Mouse (Mus musculus) layer of hippocampus, postnatal 10 days (tissue): ENCODE data around the gene Olfr709-ps1. TPM values are rescaled to one million over a fixed set of nuclear protein-coding genes. Genes with fewer than 3 reads are reported as not detected.
"Not testable (repeated sequence)": the region's sequence is repeated elsewhere in the genome, so short reads cannot be mapped to it uniquely, and the experiment has no call there.

Experiments used
- DNase-seq, 2 experiments: peaks; one replicate each; pipeline ENCODE4 v3.0.0; 2021; ENCODE audit warnings: low spot score in 2 of 2
- long read RNA-seq: library from polyadenylated mRNA; stranded (forward); transcript quantifications from one replicate; pipeline ENCODE4 v2.0.0, GENCODE M21; 2023
- total RNA-seq, 2 experiments: library from RNA; stranded (reverse); gene quantifications; 2 replicates each; pipeline ENCODE4 v1.2.3; 2021

Gene Olfr709-ps1
- not detected for total RNA-seq
- long read RNA-seq, result 0 reads

- DNase-seq, result no peak
Observed at GRCm38 (mm10) chr7:106932119-106932518, at the start of gene Olfr709-ps1. TSS of gene Olfr709-ps1 (minus strand) at chr7:106932219.

GRCm38 (mm10) chr7:106975353-106975752 is 43.3 kb upstream of the Olfr709-ps1 start, which contains the start of gene Olfr711:
TSS of gene Olfr711 (minus strand) at chr7:106975453.
- no peak for DNase-seq

GRCm38 (mm10) chr7:106967503-106967902 is 35.5 kb upstream of the Olfr709-ps1 start:
- not testable (repeated sequence) for DNase-seq

GRCm38 (mm10) chr7:106963837-106964236 is 31.8 kb upstream of the Olfr709-ps1 start, which contains the start of gene Olfr6:
TSS of gene Olfr6 (minus strand) at chr7:106963937.
- no peak for DNase-seq

- no peak for DNase-seq
Observed at GRCm38 (mm10) chr7:106948212-106948611, 16.2 kb upstream of the Olfr709-ps1 start, which contains the start of gene Olfr710. TSS of gene Olfr710 (minus strand) at chr7:106948312.

GRCm38 (mm10) chr7:106920961-106921360 is 11.1 kb downstream of the Olfr709-ps1 start:
- DNase-seq, result not testable (repeated sequence)

GRCm38 (mm10) chr7:106907676-106908075 is 24.3 kb downstream of the Olfr709-ps1 start, which contains the start of gene Olfr1532-ps1:
TSS of gene Olfr1532-ps1 (plus strand) at chr7:106908001.
- DNase-seq, result no peak

- not testable (repeated sequence) for DNase-seq
Observed at GRCm38 (mm10) chr7:106901141-106901540, 30.9 kb downstream of the Olfr709-ps1 start, which contains the start of gene Olfr707. TSS of gene Olfr707 (minus strand) at chr7:106901241.

- no peak for DNase-seq
Observed at GRCm38 (mm10) chr7:106888062-106888461, 44.0 kb downstream of the Olfr709-ps1 start, which contains the start of gene Olfr706. TSS of gene Olfr706 (minus strand) at chr7:106888162.

- no peak for DNase-seq
Observed at GRCm38 (mm10) chr7:106876791-106877190, 55.2 kb downstream of the Olfr709-ps1 start, which contains the start of gene Olfr705. TSS of gene Olfr705 (minus strand) at chr7:106876891.

Other genes with a start within 250 kb of the Olfr709-ps1 start
- gene Olfr694, start 240.4 kb downstream of the Olfr709-ps1 start, total RNA-seq, result not detected
- gene Olfr695, start 215.8 kb downstream of the Olfr709-ps1 start, total RNA-seq, result not detected
- gene Olfr697, start 189.8 kb downstream of the Olfr709-ps1 start, total RNA-seq, result not detected
- not detected for gene Olfr698, start 176.8 kb downstream of the Olfr709-ps1 start, total RNA-seq
- gene Olfr699, start 139.0 kb downstream of the Olfr709-ps1 start, total RNA-seq, result not detected
- not detected for gene Olfr700, start 123.4 kb downstream of the Olfr709-ps1 start, total RNA-seq
- gene Olfr701, start 118.1 kb downstream of the Olfr709-ps1 start, total RNA-seq, result not detected
- not detected for gene Olfr702, start 98.3 kb downstream of the Olfr709-ps1 start, total RNA-seq
- gene Olfr703, start 88.9 kb downstream of the Olfr709-ps1 start, total RNA-seq, result not detected
- not detected for gene Olfr704, start 69.0 kb downstream of the Olfr709-ps1 start, total RNA-seq
- gene Olfr705, start 55.3 kb downstream of the Olfr709-ps1 start, total RNA-seq, result not detected
- not detected for gene Olfr706, start 44.1 kb downstream of the Olfr709-ps1 start, total RNA-seq
- gene Olfr707, start 31.0 kb downstream of the Olfr709-ps1 start, total RNA-seq, result not detected
- not detected for gene Olfr1532-ps1, start 24.2 kb downstream of the Olfr709-ps1 start, total RNA-seq
- not detected for gene Olfr710, start 16.1 kb upstream of the Olfr709-ps1 start, total RNA-seq
- gene Olfr6, start 31.7 kb upstream of the Olfr709-ps1 start, total RNA-seq, result under 1 TPM; 0.25 to 0.33 TPM
- not detected for gene Olfr711, start 43.2 kb upstream of the Olfr709-ps1 start, total RNA-seq
- gene Olfr2, start 73.9 kb upstream of the Olfr709-ps1 start, total RNA-seq, result not detected
- not detected for gene Olfr713, start 99.0 kb upstream of the Olfr709-ps1 start, total RNA-seq
- gene Olfr714, start 138.8 kb upstream of the Olfr709-ps1 start, total RNA-seq, result not detected
- gene Olfr17, start 161.0 kb upstream of the Olfr709-ps1 start, total RNA-seq, result not detected
- gene Olfr715b, start 178.2 kb upstream of the Olfr709-ps1 start, total RNA-seq, result not detected
- not detected for gene Olfr715, start 198.9 kb upstream of the Olfr709-ps1 start, total RNA-seq
- not detected for gene Olfr716, start 206.1 kb upstream of the Olfr709-ps1 start, total RNA-seq
- not detected for gene Nlrp14, start 234.8 kb upstream of the Olfr709-ps1 start, total RNA-seq